Mouse (Mus musculus): ENCODE measurements around the gene Vac14. TPM values are rescaled to one million over a fixed set of nuclear protein-coding genes. Genes with fewer than 3 reads are reported as not detected.

The Vac14 gene
- polyA plus RNA-seq (2016; fragmentation: Nextera tagmentation; extraction: Ambion mirVana): 27.0 and 29.4 TPM in 2 replicates

DNA sequence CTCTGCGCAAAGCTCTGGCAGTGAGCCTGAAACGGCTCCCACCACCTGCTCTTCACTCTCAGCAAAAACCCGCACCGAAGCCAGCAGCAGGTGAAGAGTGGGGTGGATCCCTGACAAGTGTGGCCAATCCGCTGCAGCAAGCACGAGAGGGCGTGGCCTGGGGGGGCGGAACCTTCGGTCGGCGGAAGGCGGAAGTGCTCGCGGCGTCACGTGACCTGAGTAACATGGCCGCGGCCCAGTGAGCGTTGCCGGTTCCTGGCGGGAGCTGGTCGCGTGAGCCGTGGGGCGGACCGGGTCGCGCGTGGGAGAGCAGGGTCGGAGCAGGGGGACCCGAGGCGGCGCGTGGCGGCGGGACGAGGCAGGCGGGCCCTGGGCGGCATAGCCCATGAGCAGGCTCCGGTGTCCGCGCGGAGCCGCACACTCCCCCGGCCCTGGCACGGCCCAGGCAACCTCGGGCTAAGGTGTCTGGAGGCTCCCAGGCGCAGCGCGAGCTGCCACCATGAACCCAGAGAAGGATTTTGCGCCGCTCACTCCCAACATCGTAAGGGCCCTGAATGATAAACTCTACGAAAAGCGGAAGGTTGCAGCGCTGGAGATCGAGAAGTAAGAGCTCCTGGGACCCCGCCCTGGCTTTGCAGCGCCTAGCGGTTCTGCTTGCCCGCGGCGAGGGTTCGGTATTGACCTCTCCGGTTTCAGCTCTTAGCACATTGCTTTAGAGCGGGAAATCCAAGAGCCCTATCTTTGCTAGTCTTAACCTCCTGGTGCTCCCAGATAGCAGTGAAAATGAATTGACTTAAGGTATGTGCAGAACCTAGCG lies at the start of gene Vac14:
Vac14 (plus strand) TSS at position 195 of the 817 bp plus-strand sequence.
- ATAC-seq (ENCODE audit: low FRiP score): peak; percentile 98
- under 1% methylated on average over 49 of the region's 67 CpGs for WGBS
- peak within 1 kb of the TSS; percentile 89 for H3K4me2 ChIP-seq
- H3K36me3 ChIP-seq (replicated peaks): no peaks in the 10 kb centered on the region
- peak within 1 kb of the TSS; percentile 96 for H3K4me3 ChIP-seq (replicated peaks)
- peak within 1 kb of the TSS; percentile 79 for H3K9ac ChIP-seq
- H3K27ac ChIP-seq: peak within 1 kb of the TSS; percentile 38; the same call in 1 of the 2 replicates
- H3K27me3 ChIP-seq: peaks cover 14% of the 10 kb centered on the region
- H3K9me3 ChIP-seq: no peaks in the 10 kb centered on the region
- peaks cover 21% of the 10 kb centered on the region for H3K4me1 ChIP-seq

DNA sequence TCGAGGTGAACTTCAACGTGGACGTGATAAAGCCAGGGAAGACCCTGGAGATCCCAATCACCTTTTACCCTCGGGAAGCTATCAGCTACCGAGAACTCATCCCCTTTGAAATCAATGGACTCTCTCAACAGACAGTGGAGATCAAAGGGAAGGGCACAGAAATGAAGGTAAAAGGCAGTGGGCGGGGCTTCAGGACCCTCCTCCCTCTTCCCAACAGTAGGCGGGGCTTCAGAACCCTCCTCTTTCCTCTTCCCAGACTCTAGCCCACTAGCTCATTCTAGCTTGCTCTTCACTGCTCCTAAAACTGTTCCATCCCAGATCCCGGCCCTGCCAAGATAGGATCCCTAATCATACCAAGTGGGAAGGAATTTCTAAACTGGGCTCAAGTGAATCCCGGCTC lies 25.7 kb upstream of the Vac14 start:
- ATAC-seq (ENCODE audit: low FRiP score): no peak
- 88% methylated on average over 9 of the region's 9 CpGs for WGBS
- Histone ChIP-seq H3K36me3 (replicated peaks) (no peaks in the 10 kb centered on the region), H3K27ac (no peak overlapping the region), H3K9me3 (no peaks in the 10 kb centered on the region), H3K4me1 (no peaks in the 10 kb centered on the region; the same call in 1 of the 2 replicates), H3K27me3 (no peaks in the 10 kb centered on the region), H3K9ac (no peak overlapping the region), H3K4me2 (no peak overlapping the region), H3K4me3 (replicated peaks) (no peak overlapping the region)

DNA sequence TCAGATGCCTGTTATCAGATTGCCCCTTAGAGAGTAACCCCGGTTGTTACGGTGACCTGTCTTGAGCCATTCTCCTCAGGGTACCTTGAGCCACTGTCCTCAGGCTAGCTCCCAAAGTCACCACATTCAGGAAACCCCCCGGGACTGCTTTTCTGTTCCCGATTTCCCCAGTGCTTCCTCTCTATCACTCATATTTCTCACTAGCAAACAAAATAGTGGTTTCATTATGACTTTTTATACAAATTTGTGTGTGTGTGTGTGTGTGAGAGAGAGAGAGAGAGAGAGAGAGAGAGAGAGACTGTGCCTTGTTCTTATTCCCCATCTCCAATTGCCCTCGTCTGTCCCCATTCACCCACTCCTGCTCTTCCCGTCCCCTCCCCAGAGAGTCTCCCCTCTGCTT lies 24.2 kb upstream of the Vac14 start:
- H3K27me3 ChIP-seq: no peaks in the 10 kb centered on the region
- H3K4me2 ChIP-seq: no peak overlapping the region
- H3K4me3 ChIP-seq (replicated peaks): no peak overlapping the region
- H3K36me3 ChIP-seq (replicated peaks): no peaks in the 10 kb centered on the region
- no peaks in the 10 kb centered on the region for H3K9me3 ChIP-seq
- ATAC-seq (ENCODE audit: low FRiP score): no peak
- no peaks in the 10 kb centered on the region; the same call in 1 of the 2 replicates for H3K4me1 ChIP-seq
- no peak overlapping the region for H3K9ac ChIP-seq
- no peak overlapping the region for H3K27ac ChIP-seq
- WGBS: 85% methylated on average over 6 of the region's 6 CpGs

DNA sequence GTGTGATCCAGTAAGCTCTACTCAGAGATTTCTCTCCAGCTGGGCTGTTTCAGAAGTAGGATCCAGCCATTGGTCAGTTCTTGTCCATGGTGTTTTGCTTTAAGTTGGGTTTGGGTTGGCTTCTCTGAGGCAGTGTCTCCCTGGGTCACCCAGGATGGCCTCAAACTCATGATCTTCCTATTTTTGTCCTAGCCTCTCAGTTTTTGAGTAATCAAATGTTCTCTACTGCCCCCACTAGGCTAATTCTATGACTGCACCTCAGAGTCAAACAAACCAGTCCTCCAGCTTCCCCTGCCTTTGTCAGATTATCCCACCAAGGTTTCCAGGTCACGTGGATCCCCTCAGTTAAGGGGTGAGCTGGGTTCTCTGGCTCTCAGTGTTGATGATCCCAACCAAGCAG lies 13.8 kb upstream of the Vac14 start:
- Histone ChIP-seq H3K9ac (no peak overlapping the region), H3K4me2 (no peak overlapping the region), H3K27ac (no peak overlapping the region), H3K4me3 (replicated peaks) (no peak overlapping the region), H3K4me1 (no peaks in the 10 kb centered on the region), H3K36me3 (replicated peaks) (no peaks in the 10 kb centered on the region), H3K9me3 (no peaks in the 10 kb centered on the region), H3K27me3 (no peaks in the 10 kb centered on the region)
- no peak for ATAC-seq (ENCODE audit: low FRiP score)
- 6% methylated on average over 1 of the region's 1 CpGs for WGBS

GRCm38 (mm10) chr8:110605401-110606015 lies 12.9 kb upstream of the Vac14 start:
- H3K4me1 ChIP-seq: no peaks in the 10 kb centered on the region
- 58% methylated on average over 6 of the region's 6 CpGs for WGBS
- no peaks in the 10 kb centered on the region for H3K36me3 ChIP-seq (replicated peaks)
- ATAC-seq (ENCODE audit: low FRiP score): no peak
- H3K4me2 ChIP-seq: no peak overlapping the region
- H3K9ac ChIP-seq: no peak overlapping the region
- H3K27me3 ChIP-seq: no peaks in the 10 kb centered on the region
- no peaks in the 10 kb centered on the region for H3K9me3 ChIP-seq
- H3K27ac ChIP-seq: no peak overlapping the region
- no peak overlapping the region for H3K4me3 ChIP-seq (replicated peaks)

DNA sequence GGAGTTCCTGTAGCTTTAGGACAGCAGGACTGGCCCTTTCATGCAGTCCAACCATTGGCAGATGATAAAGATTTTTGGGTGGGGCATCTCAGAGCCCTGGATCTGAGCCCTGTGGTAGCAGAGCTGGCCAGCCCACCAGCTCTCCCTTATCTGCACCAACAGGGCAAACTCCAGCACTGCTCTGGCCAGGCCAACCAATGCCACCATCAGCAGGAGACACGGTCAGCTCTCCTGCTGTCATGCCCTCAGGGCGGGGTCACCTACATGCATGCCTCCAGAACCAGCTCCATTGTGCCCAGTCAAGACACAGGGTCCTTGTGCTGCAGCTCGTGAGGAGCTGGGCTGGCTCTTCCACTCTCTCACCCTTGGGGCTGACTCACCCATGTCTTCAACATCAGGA lies 2.7 kb upstream of the Vac14 start:
- Histone ChIP-seq H3K9me3 (no peaks in the 10 kb centered on the region), H3K27me3 (peaks cover 14% of the 10 kb centered on the region), H3K9ac (no peak overlapping the region), H3K4me2 (no peak overlapping the region), H3K27ac (no peak overlapping the region), H3K4me1 (peaks cover 17% of the 10 kb centered on the region), H3K4me3 (replicated peaks) (no peak overlapping the region), H3K36me3 (replicated peaks) (no peaks in the 10 kb centered on the region)
- 77% methylated on average over 3 of the region's 3 CpGs for WGBS
- no peak for ATAC-seq (ENCODE audit: low FRiP score)

DNA sequence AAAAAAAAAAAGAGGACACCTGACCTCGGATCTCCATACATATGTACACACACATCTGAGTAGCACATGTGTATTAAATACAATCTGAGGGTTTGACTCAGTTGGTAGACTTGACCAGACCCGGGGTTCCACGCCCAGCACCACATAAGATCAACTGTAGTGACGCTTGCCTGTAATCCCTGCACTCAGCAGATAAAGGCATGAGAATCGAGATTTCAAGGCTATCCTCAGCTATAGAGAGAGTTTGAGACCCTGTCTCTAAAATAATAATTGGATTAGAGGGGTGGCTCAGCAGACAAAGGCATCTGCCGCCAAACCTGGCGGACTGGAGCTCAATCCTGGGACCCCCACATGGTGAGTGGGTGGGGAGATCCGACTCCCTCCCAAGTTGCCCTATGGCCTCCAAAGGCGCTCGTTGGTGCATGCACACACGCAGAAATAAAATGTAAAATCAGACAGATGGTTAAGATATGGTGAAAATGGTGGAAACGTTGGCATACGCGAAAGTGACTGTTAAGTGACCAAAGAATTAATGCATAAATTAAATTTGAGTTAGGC lies 505 bp upstream of the Vac14 start:
- H3K36me3 ChIP-seq (replicated peaks): no peaks in the 10 kb centered on the region
- whole genome bisulfite sequencing: 22% methylated on average over 14 of the region's 14 CpGs
- H3K4me2 ChIP-seq: peak overlapping the region; percentile 89
- ATAC-seq (ENCODE audit: low FRiP score): peak; percentile 59
- peaks cover 21% of the 10 kb centered on the region for H3K4me1 ChIP-seq
- peak overlapping the region; percentile 38; the same call in 1 of the 2 replicates for H3K27ac ChIP-seq
- H3K27me3 ChIP-seq: peaks cover 14% of the 10 kb centered on the region
- H3K9ac ChIP-seq: peak overlapping the region; percentile 55
- H3K4me3 ChIP-seq (replicated peaks): peak overlapping the region; percentile 96
- H3K9me3 ChIP-seq: no peaks in the 10 kb centered on the region

DNA sequence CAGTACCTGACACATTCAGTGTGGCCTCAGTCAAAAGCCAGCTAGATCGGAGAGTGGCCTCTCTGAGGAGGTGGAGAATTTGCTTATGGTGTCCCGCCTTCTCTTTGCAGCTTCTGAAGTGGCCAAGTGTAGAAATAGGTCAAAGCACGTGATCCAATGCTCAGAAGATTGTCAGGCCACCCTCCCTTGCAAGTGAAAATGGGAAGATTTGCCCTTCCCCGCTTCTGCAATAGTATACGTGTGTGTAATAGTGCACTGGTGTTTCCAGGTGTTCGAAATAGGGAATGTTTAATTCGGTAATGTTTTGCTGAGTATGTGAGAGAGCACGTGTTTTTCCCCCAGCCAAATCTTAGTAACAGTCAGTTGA lies 806 bp downstream of the Vac14 start:
- Histone ChIP-seq H3K9me3 (no peaks in the 10 kb centered on the region), H3K4me2 (peak overlapping the region; percentile 89), H3K27me3 (peaks cover 14% of the 10 kb centered on the region), H3K27ac (no peak overlapping the region), H3K9ac (peak overlapping the region; percentile 79), H3K4me3 (replicated peaks) (peak overlapping the region; percentile 96), H3K36me3 (replicated peaks) (no peaks in the 10 kb centered on the region), H3K4me1 (peaks cover 21% of the 10 kb centered on the region)
- WGBS: 29% methylated on average over 8 of the region's 8 CpGs
- no peak for ATAC-seq (ENCODE audit: low FRiP score)

DNA sequence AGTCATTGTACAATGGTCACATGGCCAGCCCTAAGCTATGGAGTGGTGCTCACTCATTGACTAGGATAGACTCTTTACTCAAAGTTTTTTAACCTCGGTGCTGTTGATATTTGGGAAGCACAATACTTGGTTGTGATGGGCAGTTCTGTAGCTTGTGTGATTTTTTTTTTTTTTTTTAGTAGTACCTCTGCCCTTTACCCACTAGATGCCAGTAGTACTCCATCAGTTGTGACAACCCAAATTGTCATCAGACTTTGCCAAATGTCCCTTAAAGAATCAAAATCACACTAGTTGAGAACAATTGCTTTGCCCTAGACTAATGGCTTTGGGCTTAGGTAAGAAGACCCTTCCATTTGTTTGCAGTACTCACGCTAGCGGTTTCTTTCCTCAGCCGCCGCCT lies 1.5 kb downstream of the Vac14 start:
- Histone ChIP-seq H3K4me2 (peak overlapping the region; percentile 89), H3K4me3 (replicated peaks) (peak overlapping the region; percentile 96; the same call in 1 of the 2 replicates), H3K27ac (no peak overlapping the region), H3K27me3 (peaks cover 14% of the 10 kb centered on the region), H3K9ac (no peak overlapping the region), H3K36me3 (replicated peaks) (no peaks in the 10 kb centered on the region), H3K4me1 (peaks cover 21% of the 10 kb centered on the region), H3K9me3 (no peaks in the 10 kb centered on the region)
- 93% methylated on average over 5 of the region's 5 CpGs for WGBS
- no peak for ATAC-seq (ENCODE audit: low FRiP score)

DNA sequence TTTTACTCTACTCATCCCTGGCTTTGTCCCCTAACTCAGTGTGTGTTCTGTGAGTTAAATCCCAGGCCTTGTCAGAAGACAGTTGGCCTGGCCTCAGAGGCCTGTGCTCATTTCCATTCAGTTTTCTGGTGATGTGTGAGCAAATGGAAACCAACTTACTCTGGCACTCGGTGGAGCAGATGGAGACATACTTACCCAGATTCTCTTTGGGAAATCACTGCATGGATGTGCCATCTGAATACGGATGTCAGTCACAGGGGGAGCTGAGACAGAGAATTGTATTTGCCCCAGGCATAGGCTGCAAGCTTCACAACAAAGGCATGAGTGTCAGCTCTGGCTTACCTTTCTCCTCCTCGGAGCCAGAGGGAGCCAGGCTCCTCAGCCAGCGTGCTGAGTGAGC lies 8.0 kb downstream of the Vac14 start:
- H3K4me3 ChIP-seq (replicated peaks): no peak overlapping the region
- no peaks in the 10 kb centered on the region for H3K9me3 ChIP-seq
- H3K9ac ChIP-seq: no peak overlapping the region
- H3K27ac ChIP-seq: no peak overlapping the region
- no peak overlapping the region for H3K4me2 ChIP-seq
- ATAC-seq (ENCODE audit: low FRiP score): no peak
- H3K27me3 ChIP-seq: no peaks in the 10 kb centered on the region
- WGBS: 86% methylated on average over 4 of the region's 4 CpGs
- H3K4me1 ChIP-seq: 0 out of 2 replicates have a peak, but pooled peaks cover under 1% of the 10 kb centered on the region
- no peaks in the 10 kb centered on the region for H3K36me3 ChIP-seq (replicated peaks)

DNA sequence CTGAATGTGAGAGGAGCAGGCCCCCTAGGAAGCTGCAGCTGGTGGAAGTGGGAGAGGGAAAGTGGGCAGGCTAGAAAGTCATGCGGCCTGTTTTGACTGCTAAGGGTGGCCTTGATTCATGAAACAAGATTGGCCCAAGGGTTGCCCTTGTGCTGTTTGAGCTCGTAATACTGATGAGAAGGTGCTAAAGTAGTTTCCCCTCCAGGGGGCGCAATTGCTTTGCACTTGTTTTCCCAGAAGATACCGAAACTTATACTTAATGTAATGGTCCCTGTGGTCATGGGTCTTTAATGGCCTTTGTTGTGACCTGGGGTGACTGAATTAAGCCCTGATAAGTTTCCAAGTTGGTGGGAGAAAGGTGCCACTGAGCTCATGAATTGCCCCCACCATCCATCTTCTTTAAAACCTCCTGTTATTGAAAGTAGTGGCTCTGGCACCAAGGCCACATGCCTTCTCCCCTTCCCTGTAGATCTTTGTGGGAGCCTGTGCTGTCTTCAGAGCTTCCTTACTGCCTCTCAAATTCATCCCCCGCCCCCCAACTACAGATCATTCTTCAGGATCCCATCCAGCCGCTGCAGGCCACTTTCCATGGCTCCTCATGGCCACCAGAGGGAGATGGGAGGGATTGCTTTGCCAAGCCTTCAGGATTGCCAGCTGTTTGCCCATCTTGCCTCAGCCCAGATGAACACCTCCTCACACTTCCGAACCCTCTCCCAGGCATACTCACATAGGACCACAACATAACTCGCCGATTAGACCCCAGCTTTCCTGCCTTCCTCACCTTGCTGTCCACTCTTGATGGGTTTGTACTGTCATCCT lies 11.1 kb downstream of the Vac14 start:
- Histone ChIP-seq H3K9ac (no peak overlapping the region), H3K36me3 (replicated peaks) (peaks cover 24% of the 10 kb centered on the region), H3K4me1 (no peaks in the 10 kb centered on the region), H3K27me3 (no peaks in the 10 kb centered on the region), H3K9me3 (no peaks in the 10 kb centered on the region), H3K4me3 (replicated peaks) (no peak overlapping the region), H3K4me2 (no peak overlapping the region), H3K27ac (no peak overlapping the region)
- ATAC-seq (ENCODE audit: low FRiP score): no peak
- WGBS: 67% methylated on average over 9 of the region's 9 CpGs

- Histone ChIP-seq H3K4me2 (no peak overlapping the region), H3K4me1 (no peaks in the 10 kb centered on the region), H3K4me3 (replicated peaks) (no peak overlapping the region), H3K36me3 (replicated peaks) (peaks cover 31% of the 10 kb centered on the region), H3K27me3 (no peaks in the 10 kb centered on the region), H3K9me3 (no peaks in the 10 kb centered on the region), H3K27ac (no peak overlapping the region), H3K9ac (no peak overlapping the region)
- ATAC-seq (ENCODE audit: low FRiP score): no peak
- 97% methylated on average over 3 of the region's 3 CpGs for WGBS
These were observed 11.7 kb downstream of the Vac14 start for GRCm38 (mm10) chr8:110630079-110630478.

All from forebrain, embryonic 12.5 days (tissue).